ENCODE assay signal across 24 mouse cellular contexts in the genomic region with DNA sequence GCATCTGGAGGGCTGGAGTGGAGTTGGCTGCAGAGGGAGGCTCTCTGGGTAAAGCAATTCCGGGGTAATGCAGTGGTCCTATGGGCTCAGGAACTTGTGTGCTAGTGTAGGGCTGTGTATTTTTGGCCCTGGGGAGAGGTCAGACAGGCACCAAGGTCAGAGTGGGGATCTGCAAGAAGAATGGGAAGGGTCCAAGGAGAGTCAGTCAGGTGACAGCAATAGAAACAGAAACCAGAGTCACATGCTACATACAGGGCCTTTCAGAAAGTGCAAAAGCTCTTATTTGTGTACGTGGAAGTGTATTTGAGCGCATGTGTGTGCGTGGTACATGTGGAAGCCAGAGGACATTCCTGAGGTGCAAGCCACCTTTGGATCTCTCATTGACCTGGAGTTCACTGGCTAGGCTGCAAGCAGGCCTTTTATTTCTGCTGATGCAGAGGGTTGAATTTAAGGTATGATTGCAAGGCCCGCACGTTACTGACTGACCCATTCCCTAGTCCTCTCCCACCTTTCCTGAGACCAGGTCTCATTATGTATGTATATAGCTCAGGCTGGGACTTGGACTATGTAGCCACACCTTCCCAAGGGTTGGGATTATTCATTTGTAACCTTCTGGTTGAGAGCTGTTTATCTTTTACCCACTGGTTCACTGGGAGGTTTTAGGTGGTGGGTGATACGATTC.
DNase-seq lines count a peak whose midpoint lies in the region; ATAC-seq and TF ChIP-seq lines count a peak whose summit lies in the region.
"Had no signal": no experiment of that assay in that cellular context is flagged by ENCODE, and none has a peak within 500 bp of the region (broad histone marks: within the 10 kb centered on the region; RNA-seq: fewer than 3 reads in every experiment).

No protein-coding gene starts in this region.

- H3K27me3 ChIP-seq in kidney, embryonic 15.5 days = no peaks in the 10 kb centered on the region
- no peaks in the 10 kb centered on the region for H3K27me3 ChIP-seq in midbrain, embryonic 11.5 days (ENCODE audit: control insufficient read depth, insufficient read depth, low read length)
- H3K27me3 ChIP-seq: embryonic facial prominence, embryonic 15.5 days; heart, embryonic 13.5 days; hindbrain, embryonic 15.5 days; intestine, embryonic 15.5 days; limb, embryonic 12.5 days; stomach, embryonic 15.5 days had no signal

- H3K4me1 ChIP-seq in ES-E14 (ENCODE audit: control insufficient read depth in 2 of 2, insufficient read depth in 2 of 2, low read length in 2 of 2, poor library complexity in 1 of 2) = peaks cover 30 to 36% of the 10 kb centered on the region in 2 experiments
- peaks cover 27% of the 10 kb centered on the region for H3K4me1 ChIP-seq in kidney, embryonic 15.5 days
- H3K4me1 ChIP-seq in midbrain, embryonic 11.5 days (ENCODE audit: control insufficient read depth, insufficient read depth, low read length) = no peaks in the 10 kb centered on the region
- H3K4me1 ChIP-seq: hindbrain, embryonic 15.5 days had no signal

- H3K27ac ChIP-seq in layer of hippocampus, adult 2 months = peak overlapping the region; percentile 69
- H3K27ac ChIP-seq in ES-E14 (ENCODE audit: insufficient read depth, low read depth, low read length, poor library complexity, severe bottlenecking) (peak overlapping the region; percentile 26; the same call in 1 of the 2 replicates), macrophage (peak overlapping the region; percentile 24; the same call in 1 of the 2 replicates)
- H3K27ac ChIP-seq in kidney, embryonic 15.5 days = peak overlapping the region; percentile 65
- no peak overlapping the region for H3K27ac ChIP-seq in midbrain, embryonic 11.5 days (ENCODE audit: low read depth, low read length)
- H3K27ac ChIP-seq: embryonic facial prominence, embryonic 15.5 days; forebrain, embryonic 10.5 days; heart, embryonic 13.5 days; hindbrain, embryonic 15.5 days; intestine, embryonic 15.5 days; limb, embryonic 12.5 days; stomach, embryonic 15.5 days had no signal

- no peak overlapping the region for H3K9ac ChIP-seq in ES-E14 (ENCODE audit: insufficient read depth, low read depth, low read length, poor library complexity, severe bottlenecking)
- H3K9ac ChIP-seq in kidney, embryonic 15.5 days = no peak overlapping the region
- H3K9ac ChIP-seq in midbrain, embryonic 11.5 days (ENCODE audit: low read length) = no peak overlapping the region
- H3K9ac ChIP-seq: embryonic facial prominence, embryonic 15.5 days; forebrain, postnatal 0 days; heart, embryonic 13.5 days; hindbrain, embryonic 15.5 days; intestine, embryonic 15.5 days; limb, embryonic 12.5 days; stomach, embryonic 15.5 days had no signal

- no peak for DNase-seq in layer of hippocampus, adult 2 months (ENCODE audit: low spot score in 2 of 2)
- no peak for DNase-seq in layer of hippocampus, postnatal 14 days (ENCODE audit: low spot score in 2 of 2)
- no peak for DNase-seq in ES-E14 (ENCODE audit: low read depth, low spot score)
- DNase-seq in adrenal gland, adult 8-10 months = no peak
- DNase-seq in midbrain, embryonic 11.5 days (ENCODE audit: low spot score, missing footprints) = no peak
- DNase-seq: adrenal gland, postnatal 25 days; cerebellum, adult 11-12 months; cerebellum, postnatal 14 days; forebrain, postnatal 0 days; heart, postnatal 36 days; lung, postnatal 10 days; midbrain, embryonic 14.5 days; right cerebral cortex, postnatal 14 days; thymus, adult 18-20 months had no signal

- H3K36me3 ChIP-seq in ES-E14 (ENCODE audit: control insufficient read depth, insufficient read depth, low read length, poor library complexity, severe bottlenecking) = peaks cover 13% of the 10 kb centered on the region; the same call in 1 of the 2 replicates
- no peaks in the 10 kb centered on the region for H3K36me3 ChIP-seq in kidney, embryonic 15.5 days
- no peaks in the 10 kb centered on the region for H3K36me3 ChIP-seq in macrophage (ENCODE audit: inconsistent target)
- no peaks in the 10 kb centered on the region for H3K36me3 ChIP-seq in midbrain, embryonic 11.5 days (ENCODE audit: control insufficient read depth, insufficient read depth, low read length)
- H3K36me3 ChIP-seq: embryonic facial prominence, embryonic 15.5 days; heart, embryonic 13.5 days; hindbrain, embryonic 15.5 days; intestine, embryonic 15.5 days; limb, embryonic 12.5 days; stomach, embryonic 15.5 days had no signal

- WGBS in kidney, embryonic 15.5 days = 89% methylated on average over 7 of the region's 7 CpGs
- 97% methylated on average over 7 of the region's 7 CpGs for WGBS in macrophage (ENCODE audit: missing documents)
- 94% methylated on average over 7 of the region's 7 CpGs for WGBS in midbrain, embryonic 11.5 days

- peaks cover 94% of the 10 kb centered on the region for H3K79me2 ChIP-seq in macrophage (ENCODE audit: inconsistent target)

- no peak overlapping the region for H3K4me3 ChIP-seq in layer of hippocampus, adult 2 months
- no peak overlapping the region for H3K4me3 ChIP-seq in ES-E14 (ENCODE audit: insufficient read depth in 1 of 2, low read depth in 1 of 2, low read length in 2 of 2, poor library complexity in 1 of 2, severe bottlenecking in 1 of 2)
- H3K4me3 ChIP-seq in kidney, embryonic 15.5 days (replicated peaks) = no peak overlapping the region
- H3K4me3 ChIP-seq in macrophage (ENCODE audit: inconsistent target) = no peak overlapping the region
- no peak overlapping the region for H3K4me3 ChIP-seq in midbrain, embryonic 11.5 days (ENCODE audit: low read depth, low read length)
- H3K4me3 ChIP-seq: embryonic facial prominence, embryonic 15.5 days; forebrain, embryonic 10.5 days; heart, embryonic 13.5 days; hindbrain, embryonic 15.5 days; intestine, embryonic 15.5 days; limb, embryonic 12.5 days; stomach, embryonic 15.5 days had no signal

- ATAC-seq in kidney, embryonic 15.5 days (replicated peaks; ENCODE audit: low FRiP score) = peak; percentile 65; the same call in 1 of the 2 replicates
- ATAC-seq in midbrain, embryonic 11.5 days (ENCODE audit: low FRiP score) = no peak
- ATAC-seq: forebrain, postnatal 0 days; intestine, embryonic 15.5 days had no signal

- no peaks in the 10 kb centered on the region for H3K9me3 ChIP-seq in ES-E14 (ENCODE audit: control insufficient read depth, insufficient read depth, low read depth, low read length)
- no peaks in the 10 kb centered on the region for H3K9me3 ChIP-seq in kidney, embryonic 15.5 days (replicated peaks)
- no peaks in the 10 kb centered on the region for H3K9me3 ChIP-seq in midbrain, embryonic 11.5 days (ENCODE audit: control insufficient read depth, low read length)
- H3K9me3 ChIP-seq: embryonic facial prominence, embryonic 15.5 days; forebrain, embryonic 10.5 days; G1E; heart, embryonic 13.5 days; hindbrain, embryonic 15.5 days; intestine, embryonic 15.5 days; limb, embryonic 12.5 days; stomach, embryonic 15.5 days had no signal

- no peak overlapping the region for H3K4me2 ChIP-seq in kidney, embryonic 15.5 days
- no peak overlapping the region for H3K4me2 ChIP-seq in midbrain, embryonic 11.5 days
- H3K4me2 ChIP-seq: embryonic facial prominence, embryonic 15.5 days; heart, embryonic 13.5 days; hindbrain, embryonic 15.5 days; intestine, embryonic 15.5 days; limb, embryonic 12.5 days; stomach, embryonic 15.5 days had no signal

- no peak for TF ChIP-seq CTCF in layer of hippocampus, adult 2 months (conservative IDR thresholded peaks at IDR 0.05)

- in situ Hi-C loops in ES-E14 (cut with MboI; ENCODE audit: low sequenced_read_pairs in 2 of 2, unreplicated experiment in 2 of 2) = no loop called here

TF ChIP-seq in ES-E14, 5 proteins besides CTCF, POLR2A, EP300 and RAD21:
- TF ChIP-seq ZC3H11A (IDR thresholded peaks at IDR 0.05; ENCODE audit: borderline replicate concordance, low read depth, low read length) = no peak
- no peak for TF ChIP-seq CHD2 (IDR thresholded peaks at IDR 0.05; ENCODE audit: low read depth, low read length)
- TF ChIP-seq HCFC1 (IDR thresholded peaks at IDR 0.05; ENCODE audit: borderline replicate concordance, insufficient read depth, low read length) = no peak
- TF ChIP-seq ZNF384 (IDR thresholded peaks at IDR 0.05; ENCODE audit: low read depth, low read length) = no peak
- TF ChIP-seq MAFK (IDR thresholded peaks at IDR 0.05; ENCODE audit: insufficient read depth, low read depth, low read length) = no peak
